Mouse (Mus musculus): Measurements from ENCODE around the gene Kcnip1. TPM values are rescaled to one million over a fixed set of nuclear protein-coding genes. Genes with fewer than 3 reads are reported as not detected.

Kcnip1 gene
- polyA plus RNA-seq, 1 experiment from 2014 or later: 0.62 TPM

- H3K9ac ChIP-seq: no peak overlapping the region
- no peaks in the 10 kb centered on the region for H3K4me1 ChIP-seq (ENCODE audit: insufficient read depth)
- no peak for TF ChIP-seq CTCF (IDR thresholded peaks at IDR 0.05; ENCODE audit: low read depth)
- ATAC-seq (ENCODE audit: insufficient read depth) (no peak), DNase-seq (no peak)
- H3K9me3 ChIP-seq (ENCODE audit: low read depth, low read length): no peaks in the 10 kb centered on the region
- H3K4me3 ChIP-seq (ENCODE audit: low read depth, low read length): no peak overlapping the region
- H3K4me2 ChIP-seq: no peak overlapping the region
- H3K27ac ChIP-seq (ENCODE audit: low read depth): no peak overlapping the region
- no peaks in the 10 kb centered on the region for H3K36me3 ChIP-seq (ENCODE audit: insufficient read depth)
- WGBS: 88% methylated on average over 3 of the region's 3 CpGs
- H3K27me3 ChIP-seq (ENCODE audit: insufficient read depth, low read length): peaks cover 21% of the 10 kb centered on the region
Measured at GRCm38 (mm10) chr11:33848685-33849084, 144.3 kb downstream of the Kcnip1 start.

DNA sequence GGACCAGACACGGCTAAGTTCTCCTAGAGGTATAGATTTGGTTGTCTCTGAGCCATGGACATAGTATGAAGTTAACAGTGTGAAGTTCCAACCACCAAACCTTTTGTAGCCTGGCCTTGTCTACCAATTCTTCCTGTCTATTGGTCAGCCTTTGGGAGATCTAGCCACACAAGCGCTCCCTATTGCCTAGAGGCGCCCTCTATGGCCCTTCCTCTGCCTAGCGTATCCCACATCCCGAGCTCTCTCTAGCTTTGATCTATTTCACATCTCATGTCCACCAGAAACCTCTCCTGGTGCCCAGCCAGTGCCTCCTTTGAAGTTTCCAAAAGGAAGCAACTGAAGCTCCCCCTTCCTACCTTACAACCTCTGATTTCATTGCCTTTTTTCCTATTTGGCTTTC, 147.0 kb downstream of the Kcnip1 start:
- Histone ChIP-seq H3K4me3 (ENCODE audit: low read depth, low read length) (no peak overlapping the region), H3K36me3 (ENCODE audit: insufficient read depth) (no peaks in the 10 kb centered on the region), H3K9me3 (ENCODE audit: low read depth, low read length) (no peaks in the 10 kb centered on the region), H3K4me2 (no peak overlapping the region), H3K27me3 (ENCODE audit: insufficient read depth, low read length) (peaks cover 47% of the 10 kb centered on the region), H3K27ac (ENCODE audit: low read depth) (no peak overlapping the region), H3K4me1 (ENCODE audit: insufficient read depth) (no peaks in the 10 kb centered on the region), H3K9ac (no peak overlapping the region)
- WGBS: 53% methylated on average over 5 of the region's 5 CpGs
- ATAC-seq (ENCODE audit: insufficient read depth) (no peak), DNase-seq (peak; percentile 5)
- no peak for TF ChIP-seq CTCF (IDR thresholded peaks at IDR 0.05; ENCODE audit: low read depth)

GRCm38 (mm10) chr11:33843294-33843864, 149.6 kb downstream of the Kcnip1 start:
- Histone ChIP-seq H3K27ac (ENCODE audit: low read depth) (no peak overlapping the region), H3K4me1 (ENCODE audit: insufficient read depth) (no peaks in the 10 kb centered on the region), H3K4me2 (peak overlapping the region; percentile 69), H3K4me3 (ENCODE audit: low read depth, low read length) (peak overlapping the region; percentile 38), H3K9me3 (ENCODE audit: low read depth, low read length) (no peaks in the 10 kb centered on the region), H3K27me3 (ENCODE audit: insufficient read depth, low read length) (peaks cover 55% of the 10 kb centered on the region), H3K9ac (no peak overlapping the region; the same call in 1 of the 2 replicates), H3K36me3 (ENCODE audit: insufficient read depth) (no peaks in the 10 kb centered on the region)
- ATAC-seq (ENCODE audit: insufficient read depth) (peak; percentile 69), DNase-seq (peak; percentile 44)
- WGBS: under 1% methylated on average over 52 of the region's 52 CpGs
- TF ChIP-seq CTCF (IDR thresholded peaks at IDR 0.05; ENCODE audit: low read depth): no peak

DNA sequence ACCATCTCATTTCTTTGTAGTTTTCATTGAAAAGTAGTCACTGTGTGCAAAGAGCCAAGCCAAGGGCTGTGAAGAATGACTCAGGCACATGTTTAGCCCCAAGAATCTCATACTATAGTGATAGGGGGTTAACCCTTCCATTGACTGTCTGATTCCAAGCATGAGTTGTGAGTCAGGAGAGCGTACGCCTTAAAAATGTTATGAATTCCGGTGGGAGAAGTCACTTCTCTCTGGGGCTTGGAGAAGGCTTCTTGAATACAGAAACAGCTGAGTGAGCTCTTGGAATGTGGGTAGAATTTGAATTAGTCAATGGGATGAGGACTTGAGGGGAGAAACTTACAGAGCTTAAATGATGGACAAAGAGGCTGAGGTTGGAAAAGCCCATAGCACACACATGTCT, 153.9 kb downstream of the Kcnip1 start:
- H3K9me3 ChIP-seq (ENCODE audit: low read depth, low read length): no peaks in the 10 kb centered on the region
- no peaks in the 10 kb centered on the region for H3K36me3 ChIP-seq (ENCODE audit: insufficient read depth)
- DNase-seq: no peak
- TF ChIP-seq CTCF (IDR thresholded peaks at IDR 0.05; ENCODE audit: low read depth): no peak
- H3K4me3 ChIP-seq (ENCODE audit: low read depth, low read length): no peak overlapping the region
- H3K27ac ChIP-seq (ENCODE audit: low read depth): no peak overlapping the region
- H3K27me3 ChIP-seq (ENCODE audit: insufficient read depth, low read length): peaks cover 38% of the 10 kb centered on the region
- no peaks in the 10 kb centered on the region for H3K4me1 ChIP-seq (ENCODE audit: insufficient read depth)
- H3K9ac ChIP-seq: no peak overlapping the region
- WGBS: 90% methylated on average over 3 of the region's 3 CpGs
- ATAC-seq (ENCODE audit: insufficient read depth): no peak
- no peak overlapping the region for H3K4me2 ChIP-seq

DNA sequence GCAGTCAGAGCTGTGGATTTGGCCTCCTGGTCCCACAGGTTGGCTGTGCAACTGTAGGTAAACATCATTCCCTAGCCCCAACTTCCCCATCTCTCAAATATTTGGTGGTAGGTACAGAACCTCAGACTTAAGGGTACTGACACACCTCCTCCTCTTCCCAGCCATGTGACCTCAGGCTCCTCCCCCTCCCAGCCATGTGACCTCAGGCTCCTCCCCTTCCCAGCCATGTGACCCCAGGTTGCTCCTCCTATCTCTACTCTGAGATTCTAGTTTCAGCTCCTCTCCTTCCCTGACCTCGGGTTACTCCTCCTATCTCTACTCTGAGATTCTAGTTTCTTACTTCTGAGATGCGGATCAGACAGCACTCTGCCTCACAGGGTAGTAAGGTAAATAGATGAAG, 163.2 kb downstream of the Kcnip1 start:
- ATAC-seq (ENCODE audit: insufficient read depth) (no peak; the same call in 1 of the 2 replicates), DNase-seq (no peak)
- Histone ChIP-seq H3K27ac (ENCODE audit: low read depth) (no peak overlapping the region), H3K36me3 (ENCODE audit: insufficient read depth) (no peaks in the 10 kb centered on the region), H3K9me3 (ENCODE audit: low read depth, low read length) (no peaks in the 10 kb centered on the region), H3K4me3 (ENCODE audit: low read depth, low read length) (no peak overlapping the region), H3K4me2 (no peak overlapping the region), H3K9ac (no peak overlapping the region), H3K4me1 (ENCODE audit: insufficient read depth) (no peaks in the 10 kb centered on the region), H3K27me3 (ENCODE audit: insufficient read depth, low read length) (no peaks in the 10 kb centered on the region)
- 59% methylated on average over 2 of the region's 2 CpGs for WGBS
- TF ChIP-seq CTCF (IDR thresholded peaks at IDR 0.05; ENCODE audit: low read depth): no peak

- WGBS: 68% methylated on average over 6 of the region's 6 CpGs
- ATAC-seq (ENCODE audit: insufficient read depth) (no peak), DNase-seq (no peak)
- H3K9me3 ChIP-seq (ENCODE audit: low read depth, low read length): no peaks in the 10 kb centered on the region
- H3K36me3 ChIP-seq (ENCODE audit: insufficient read depth): no peaks in the 10 kb centered on the region
- H3K4me1 ChIP-seq (ENCODE audit: insufficient read depth): no peaks in the 10 kb centered on the region
- no peak overlapping the region for H3K4me2 ChIP-seq
- no peaks in the 10 kb centered on the region for H3K27me3 ChIP-seq (ENCODE audit: insufficient read depth, low read length)
- H3K9ac ChIP-seq: no peak overlapping the region
- no peak for TF ChIP-seq CTCF (IDR thresholded peaks at IDR 0.05; ENCODE audit: low read depth)
- no peak overlapping the region for H3K27ac ChIP-seq (ENCODE audit: low read depth)
- no peak overlapping the region for H3K4me3 ChIP-seq (ENCODE audit: low read depth, low read length)
Measured at GRCm38 (mm10) chr11:33827829-33828206, 165.1 kb downstream of the Kcnip1 start.

DNA sequence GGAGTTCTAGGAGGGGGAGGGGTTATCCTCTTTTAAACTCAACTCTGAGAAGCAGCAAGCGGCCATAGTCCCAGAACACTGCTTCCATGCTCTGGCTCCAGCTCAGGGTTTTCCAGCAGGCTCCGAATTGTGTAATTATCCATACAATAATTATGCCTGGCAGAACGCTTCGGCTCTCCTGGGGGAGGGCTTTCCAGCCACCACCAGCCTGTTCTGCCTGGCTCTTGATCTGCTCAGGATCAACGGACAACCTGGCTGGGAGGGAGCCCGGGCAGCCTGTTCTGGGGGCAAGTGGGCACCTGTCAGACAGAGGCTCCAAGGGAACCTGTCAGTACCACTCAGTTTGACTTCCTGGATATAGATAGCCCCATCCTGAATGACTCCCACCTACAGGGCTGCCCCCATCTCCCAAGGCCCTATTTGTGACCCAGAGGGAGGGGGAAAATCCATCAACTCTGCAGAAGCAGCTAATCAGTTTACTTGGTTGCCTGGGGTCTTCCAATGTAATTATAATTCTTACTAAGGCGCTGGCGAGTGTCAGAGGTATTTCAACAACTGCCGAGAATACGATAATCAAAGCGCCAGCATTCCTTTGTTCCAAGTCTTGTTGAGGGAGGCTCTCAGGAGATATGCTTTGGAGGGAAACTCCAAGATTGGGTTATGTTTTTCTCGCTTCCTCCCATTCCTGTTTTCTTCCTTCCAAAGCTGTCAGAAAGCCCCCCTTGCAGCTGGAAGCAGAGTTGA, 165.7 kb downstream of the Kcnip1 start:
- no peak overlapping the region for H3K4me3 ChIP-seq (ENCODE audit: low read depth, low read length)
- no peaks in the 10 kb centered on the region for H3K4me1 ChIP-seq (ENCODE audit: insufficient read depth)
- WGBS: 59% methylated on average over 12 of the region's 12 CpGs
- H3K9me3 ChIP-seq (ENCODE audit: low read depth, low read length): no peaks in the 10 kb centered on the region
- ATAC-seq (ENCODE audit: insufficient read depth): no peak
- no peak overlapping the region for H3K4me2 ChIP-seq
- DNase-seq: no peak
- H3K27ac ChIP-seq (ENCODE audit: low read depth): no peak overlapping the region
- no peak overlapping the region for H3K9ac ChIP-seq
- TF ChIP-seq CTCF (IDR thresholded peaks at IDR 0.05; ENCODE audit: low read depth): no peak
- no peaks in the 10 kb centered on the region for H3K36me3 ChIP-seq (ENCODE audit: insufficient read depth)
- no peaks in the 10 kb centered on the region for H3K27me3 ChIP-seq (ENCODE audit: insufficient read depth, low read length)
